Mouse (Mus musculus): ENCODE results near the gene Pdcd6ip. TPM values are rescaled to one million over a fixed set of nuclear protein-coding genes. Genes with fewer than 3 reads are reported as not detected.
A peak's percentile ranks its signal among the peaks of the same experiment; 100 is the strongest.
"Not testable (repeated sequence)": the region's sequence is repeated elsewhere in the genome, so short reads cannot be mapped to it uniquely, and the experiment has no call there.

Pdcd6ip gene
- polyA plus RNA-seq, 1 experiment from 2014 or later, result 52.2 TPM

GRCm38 (mm10) chr9:113726131-113726530 is 18.1 kb upstream of the Pdcd6ip start:
- Histone ChIP-seq H3K36me3 (no peaks in the 10 kb centered on the region), H3K27me3 (ENCODE audit: low read depth, poor library complexity, severe bottlenecking) (no peaks in the 10 kb centered on the region), H3K27ac (replicated peaks) (no peak overlapping the region), H3K4me3 (no peak overlapping the region), H3K9me3 (replicated peaks) (no peaks in the 10 kb centered on the region), H3K4me1 (no peaks in the 10 kb centered on the region)
- DNase-seq (ENCODE audit: low spot score), result no peak
- WGBS, result 76% methylated on average over 3 of the region's 3 CpGs

GRCm38 (mm10) chr9:113725609-113726008 is 17.6 kb upstream of the Pdcd6ip start:
- DNase-seq (ENCODE audit: low spot score); H3K9me3 ChIP-seq (replicated peaks); H3K27me3 ChIP-seq (ENCODE audit: low read depth, poor library complexity, severe bottlenecking); H3K36me3 ChIP-seq; H3K4me1 ChIP-seq; H3K27ac ChIP-seq (replicated peaks); H3K4me3 ChIP-seq: not testable (repeated sequence)
- 88% methylated on average over 5 of the region's 5 CpGs for WGBS

- Histone ChIP-seq H3K27ac (replicated peaks) (no peak overlapping the region), H3K4me1 (no peaks in the 10 kb centered on the region), H3K27me3 (ENCODE audit: low read depth, poor library complexity, severe bottlenecking) (no peaks in the 10 kb centered on the region), H3K9me3 (replicated peaks) (no peaks in the 10 kb centered on the region), H3K4me3 (no peak overlapping the region), H3K36me3 (no peaks in the 10 kb centered on the region)
- WGBS, result 85% methylated on average over 15 of the region's 15 CpGs
- DNase-seq (ENCODE audit: low spot score), result no peak
Measured at GRCm38 (mm10) chr9:113724646-113725045, 16.6 kb upstream of the Pdcd6ip start.

GRCm38 (mm10) chr9:113719063-113719462 is 11.0 kb upstream of the Pdcd6ip start:
- H3K36me3 ChIP-seq, result no peaks in the 10 kb centered on the region
- H3K27ac ChIP-seq (replicated peaks), result no peak overlapping the region
- H3K9me3 ChIP-seq (replicated peaks), result no peaks in the 10 kb centered on the region
- H3K4me3 ChIP-seq, result no peak overlapping the region
- 45% methylated on average over 5 of the region's 5 CpGs for WGBS
- DNase-seq (ENCODE audit: low spot score), result peak; percentile 20
- H3K4me1 ChIP-seq, result no peaks in the 10 kb centered on the region
- H3K27me3 ChIP-seq (ENCODE audit: low read depth, poor library complexity, severe bottlenecking), result no peaks in the 10 kb centered on the region

GRCm38 (mm10) chr9:113710871-113711270 is 2.8 kb upstream of the Pdcd6ip start:
- Histone ChIP-seq H3K4me3 (no peak overlapping the region), H3K27me3 (ENCODE audit: low read depth, poor library complexity, severe bottlenecking) (no peaks in the 10 kb centered on the region), H3K27ac (replicated peaks) (no peak overlapping the region), H3K4me1 (peaks cover 17% of the 10 kb centered on the region), H3K36me3 (no peaks in the 10 kb centered on the region), H3K9me3 (replicated peaks) (no peaks in the 10 kb centered on the region)
- 80% methylated on average over 12 of the region's 12 CpGs for WGBS
- DNase-seq (ENCODE audit: low spot score), result no peak

- H3K9me3 ChIP-seq (replicated peaks), result no peaks in the 10 kb centered on the region
- no peaks in the 10 kb centered on the region for H3K27me3 ChIP-seq (ENCODE audit: low read depth, poor library complexity, severe bottlenecking)
- WGBS, result 60% methylated on average over 19 of the region's 19 CpGs
- H3K27ac ChIP-seq (replicated peaks), result peak overlapping the region; percentile 91
- H3K4me1 ChIP-seq, result peaks cover 29% of the 10 kb centered on the region
- peak overlapping the region; percentile 96 for H3K4me3 ChIP-seq
- no peaks in the 10 kb centered on the region for H3K36me3 ChIP-seq
- DNase-seq (ENCODE audit: low spot score), result no peak
Measured at GRCm38 (mm10) chr9:113708361-113709280, 562 bp upstream of the Pdcd6ip start.

GRCm38 (mm10) chr9:113706841-113707240 is 1.2 kb downstream of the Pdcd6ip start:
- H3K27ac ChIP-seq (replicated peaks), result no peak overlapping the region
- peaks cover 29% of the 10 kb centered on the region for H3K4me1 ChIP-seq
- H3K36me3 ChIP-seq, result no peaks in the 10 kb centered on the region
- 77% methylated on average over 9 of the region's 9 CpGs for WGBS
- H3K27me3 ChIP-seq (ENCODE audit: low read depth, poor library complexity, severe bottlenecking), result no peaks in the 10 kb centered on the region
- no peak for DNase-seq (ENCODE audit: low spot score)
- no peaks in the 10 kb centered on the region for H3K9me3 ChIP-seq (replicated peaks)
- peak overlapping the region; percentile 96 for H3K4me3 ChIP-seq

- Histone ChIP-seq H3K9me3 (replicated peaks) (no peaks in the 10 kb centered on the region), H3K27me3 (ENCODE audit: low read depth, poor library complexity, severe bottlenecking) (no peaks in the 10 kb centered on the region), H3K4me1 (peaks cover 29% of the 10 kb centered on the region), H3K36me3 (no peaks in the 10 kb centered on the region), H3K4me3 (peak overlapping the region; percentile 96), H3K27ac (replicated peaks) (no peak overlapping the region)
- 93% methylated on average over 2 of the region's 2 CpGs for WGBS
- DNase-seq (ENCODE audit: low spot score), result no peak
Measured at GRCm38 (mm10) chr9:113706108-113706507, 2.0 kb downstream of the Pdcd6ip start.

- no peaks in the 10 kb centered on the region for H3K27me3 ChIP-seq (ENCODE audit: low read depth, poor library complexity, severe bottlenecking)
- no peak for DNase-seq (ENCODE audit: low spot score)
- no peaks in the 10 kb centered on the region for H3K9me3 ChIP-seq (replicated peaks)
- 90% methylated on average over 5 of the region's 5 CpGs for WGBS
- no peak overlapping the region for H3K4me3 ChIP-seq
- H3K4me1 ChIP-seq, result peaks cover 19% of the 10 kb centered on the region
- no peak overlapping the region for H3K27ac ChIP-seq (replicated peaks)
- peaks cover 24% of the 10 kb centered on the region for H3K36me3 ChIP-seq
Measured at GRCm38 (mm10) chr9:113701441-113702160, 6.5 kb downstream of the Pdcd6ip start.

GRCm38 (mm10) chr9:113687461-113687860 is 20.6 kb downstream of the Pdcd6ip start:
- 95% methylated on average over 12 of the region's 12 CpGs for WGBS
- DNase-seq (ENCODE audit: low spot score), result no peak
- Histone ChIP-seq H3K4me1 (no peaks in the 10 kb centered on the region), H3K27me3 (ENCODE audit: low read depth, poor library complexity, severe bottlenecking) (no peaks in the 10 kb centered on the region), H3K36me3 (peaks cover 80% of the 10 kb centered on the region), H3K27ac (replicated peaks) (no peak overlapping the region), H3K4me3 (no peak overlapping the region), H3K9me3 (replicated peaks) (no peaks in the 10 kb centered on the region)

- H3K4me3 ChIP-seq, result no peak overlapping the region
- H3K9me3 ChIP-seq (replicated peaks), result no peaks in the 10 kb centered on the region
- H3K36me3 ChIP-seq, result peaks cover 89% of the 10 kb centered on the region
- no peaks in the 10 kb centered on the region for H3K27me3 ChIP-seq (ENCODE audit: low read depth, poor library complexity, severe bottlenecking)
- H3K4me1 ChIP-seq, result no peaks in the 10 kb centered on the region
- H3K27ac ChIP-seq (replicated peaks), result no peak overlapping the region
- no peak for DNase-seq (ENCODE audit: low spot score)
- 92% methylated on average over 6 of the region's 6 CpGs for WGBS
Measured at GRCm38 (mm10) chr9:113673721-113674120, 34.3 kb downstream of the Pdcd6ip start.

GRCm38 (mm10) chr9:113672352-113672751 is 35.7 kb downstream of the Pdcd6ip start:
- 91% methylated on average over 5 of the region's 5 CpGs for WGBS
- Histone ChIP-seq H3K4me1 (no peaks in the 10 kb centered on the region), H3K9me3 (replicated peaks) (peaks cover 8% of the 10 kb centered on the region; the same call in 1 of the 2 replicates), H3K27me3 (ENCODE audit: low read depth, poor library complexity, severe bottlenecking) (no peaks in the 10 kb centered on the region), H3K36me3 (peaks cover 90% of the 10 kb centered on the region), H3K27ac (replicated peaks) (no peak overlapping the region), H3K4me3 (no peak overlapping the region)
- no peak for DNase-seq (ENCODE audit: low spot score)

GRCm38 (mm10) chr9:113670857-113671106 is 37.3 kb downstream of the Pdcd6ip start:
- H3K9me3 ChIP-seq (replicated peaks), result peaks cover 8% of the 10 kb centered on the region; the same call in 1 of the 2 replicates
- no peaks in the 10 kb centered on the region for H3K4me1 ChIP-seq
- H3K27ac ChIP-seq (replicated peaks), result no peak overlapping the region
- WGBS, result 90% methylated on average over 1 of the region's 1 CpGs
- H3K36me3 ChIP-seq, result peaks cover 91% of the 10 kb centered on the region
- no peaks in the 10 kb centered on the region for H3K27me3 ChIP-seq (ENCODE audit: low read depth, poor library complexity, severe bottlenecking)
- no peak overlapping the region for H3K4me3 ChIP-seq
- DNase-seq (ENCODE audit: low spot score), result no peak
